Mouse (Mus musculus) spleen, embryonic (tissue): Measurements from ENCODE around the gene Plekho2.

Experiments
- CTCF ChIA-PET: fragments of 350-600 bp; sonication (Branson Sonifier 250); formaldehyde crosslinking; loops from one replicate; lab custom pipeline; 2022; lab: Charles Lee

The Plekho2 gene

DNA sequence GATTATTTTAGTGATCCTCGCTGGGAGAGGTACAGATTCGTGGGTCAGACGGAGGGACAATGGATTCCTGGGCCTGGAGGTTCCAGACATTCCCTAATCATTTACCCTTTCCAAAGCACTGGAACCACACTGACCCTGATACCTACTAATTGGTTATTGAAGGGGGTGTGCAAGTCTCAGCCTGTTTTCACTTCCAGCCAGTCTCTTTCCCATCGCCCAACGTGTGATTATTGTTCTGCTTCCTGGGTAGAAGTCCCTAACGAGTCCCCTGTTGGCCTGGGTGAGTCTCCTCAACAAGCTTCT, 7.4 kb upstream of the Plekho2 start:
- CTCF ChIA-PET: no interaction called here

DNA sequence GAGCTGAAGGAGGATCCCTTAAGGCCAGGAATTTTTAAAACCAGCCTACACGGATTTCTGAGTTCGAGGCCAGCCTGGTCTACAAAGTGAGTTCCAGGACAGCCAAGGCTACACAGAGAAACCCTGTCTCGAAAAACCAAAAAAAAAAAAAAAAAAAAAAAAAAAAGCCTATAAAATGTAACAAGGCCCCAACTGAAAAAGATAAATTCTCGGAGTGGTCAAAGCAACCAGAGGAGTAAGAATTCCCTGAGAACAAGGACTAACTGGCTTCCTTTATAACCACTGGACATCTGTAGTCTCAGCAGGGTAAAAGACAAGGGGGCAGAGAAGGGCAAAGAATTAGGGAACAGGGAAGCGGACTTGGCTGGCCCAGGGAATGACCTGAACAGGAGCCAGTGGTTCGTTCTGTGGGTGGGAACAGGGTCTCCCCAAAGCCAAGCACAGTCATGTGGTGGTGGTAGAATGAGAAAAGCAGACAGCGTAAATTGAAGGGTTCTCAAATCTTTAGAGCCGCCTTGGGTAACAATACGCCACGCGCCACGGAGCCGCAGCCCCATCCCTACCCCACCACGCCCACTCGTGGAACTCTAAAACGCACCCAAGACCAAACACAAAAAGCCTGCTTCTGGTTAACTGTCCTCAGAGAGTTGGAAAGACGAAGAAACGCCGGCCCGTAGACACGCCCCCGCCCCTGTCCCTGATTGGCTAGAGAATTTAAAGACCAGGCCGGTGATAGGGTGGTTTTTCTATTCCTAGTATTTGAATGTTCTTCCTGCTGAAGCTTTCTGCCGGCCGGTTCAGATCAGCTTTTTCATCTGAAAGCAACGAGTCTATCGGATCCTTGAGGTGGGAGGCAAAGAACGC, 6.8 kb upstream of the Plekho2 start, which contains the start of gene Pif1:
Pif1 (plus strand) TSS at position 755 of the 864 bp plus-strand sequence.
- CTCF ChIA-PET: no interaction called here

DNA sequence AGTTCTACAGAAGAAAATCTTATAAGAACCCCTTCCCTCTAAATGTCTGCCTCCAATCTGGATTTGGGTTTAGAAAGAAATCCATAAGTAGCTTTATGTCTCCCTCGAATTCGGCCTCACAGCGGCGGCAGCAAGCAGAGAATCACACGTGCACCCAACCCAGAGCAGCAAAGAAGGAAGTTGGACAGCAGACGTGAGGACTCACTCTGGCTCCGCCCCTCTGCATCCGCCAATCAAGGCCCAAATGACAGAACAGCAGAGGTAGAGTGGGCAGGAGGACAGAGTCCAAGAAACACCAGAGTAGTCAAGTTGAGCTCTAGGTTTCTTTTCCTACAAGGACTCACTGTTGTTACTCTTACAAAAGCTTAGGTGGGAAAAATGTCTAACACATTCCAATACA, 3.2 kb upstream of the Plekho2 start:
- CTCF ChIA-PET: no interaction called here

DNA sequence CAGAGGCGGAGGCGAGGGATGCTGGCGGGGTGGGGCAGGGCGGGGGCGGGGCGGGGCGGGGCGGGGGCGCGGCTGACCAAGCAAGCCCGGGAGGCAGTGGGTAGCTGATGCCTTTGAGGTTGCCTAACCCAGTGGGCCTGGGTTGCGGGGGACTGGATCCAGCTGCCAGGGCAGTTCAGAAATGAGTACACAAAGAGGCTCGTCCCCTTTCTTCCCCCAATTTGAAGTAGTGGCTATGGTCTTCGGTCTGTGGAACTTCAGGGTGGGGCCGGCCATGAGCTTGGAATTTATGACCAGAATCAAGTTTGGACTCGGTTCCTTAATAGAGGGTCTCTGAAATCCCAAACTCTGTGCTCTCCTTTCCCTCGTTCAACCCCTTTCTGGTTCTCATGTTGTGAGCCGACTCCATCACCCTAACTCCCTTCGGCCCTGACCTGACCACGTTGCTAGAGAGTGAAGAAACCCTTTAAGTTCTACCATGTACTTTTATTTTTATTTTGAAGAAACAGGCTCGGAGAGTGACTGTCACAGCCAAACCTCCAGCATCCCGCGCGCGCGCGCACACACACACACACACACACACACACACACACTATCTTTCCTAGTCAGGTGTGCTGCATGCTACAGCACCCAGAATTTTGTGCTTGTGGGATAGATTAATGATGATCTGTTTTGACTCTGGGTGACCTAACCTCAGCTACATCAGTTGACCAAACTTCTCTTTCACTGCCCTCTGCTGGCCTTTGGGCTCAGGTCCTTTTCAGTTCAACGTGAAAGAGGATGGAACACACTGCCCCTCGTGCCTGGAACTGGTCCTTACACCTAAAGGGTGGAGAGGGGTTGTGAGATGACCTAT, 789 bp upstream of the Plekho2 start:
- CTCF ChIA-PET: interaction anchor here (0.7 to 1.2 kb wide), 3 partner anchors 34 to 507 kb away, joined by 3 read pairs; no protein-coding TSS in a partner anchor

DNA sequence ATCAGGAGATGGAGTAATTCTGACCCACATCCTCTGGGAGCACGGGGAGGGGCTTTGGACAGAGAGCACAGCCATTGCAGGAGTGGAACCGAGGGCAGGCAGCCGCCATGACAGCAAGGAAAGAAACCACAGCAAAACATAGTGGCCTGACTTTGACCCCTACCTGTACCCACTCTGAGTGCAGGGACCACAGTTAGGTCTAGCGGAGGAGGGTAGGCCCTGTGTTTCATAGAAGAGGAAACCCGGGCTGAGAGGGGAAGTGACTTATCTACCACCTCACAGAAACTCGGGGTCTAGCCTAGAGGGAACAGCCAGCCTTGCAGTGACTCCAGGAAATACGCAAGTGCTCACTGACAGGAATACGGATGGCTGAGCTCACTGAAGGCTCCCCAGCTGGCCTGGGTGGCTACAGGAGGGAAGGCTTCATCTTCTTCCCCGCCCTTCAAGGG, 1.0 kb downstream of the Plekho2 start:
- CTCF ChIA-PET: interaction anchor here (1.2 kb wide), 1 partner anchor 28 kb away, joined by 4 read pairs; no protein-coding TSS in a partner anchor

DNA sequence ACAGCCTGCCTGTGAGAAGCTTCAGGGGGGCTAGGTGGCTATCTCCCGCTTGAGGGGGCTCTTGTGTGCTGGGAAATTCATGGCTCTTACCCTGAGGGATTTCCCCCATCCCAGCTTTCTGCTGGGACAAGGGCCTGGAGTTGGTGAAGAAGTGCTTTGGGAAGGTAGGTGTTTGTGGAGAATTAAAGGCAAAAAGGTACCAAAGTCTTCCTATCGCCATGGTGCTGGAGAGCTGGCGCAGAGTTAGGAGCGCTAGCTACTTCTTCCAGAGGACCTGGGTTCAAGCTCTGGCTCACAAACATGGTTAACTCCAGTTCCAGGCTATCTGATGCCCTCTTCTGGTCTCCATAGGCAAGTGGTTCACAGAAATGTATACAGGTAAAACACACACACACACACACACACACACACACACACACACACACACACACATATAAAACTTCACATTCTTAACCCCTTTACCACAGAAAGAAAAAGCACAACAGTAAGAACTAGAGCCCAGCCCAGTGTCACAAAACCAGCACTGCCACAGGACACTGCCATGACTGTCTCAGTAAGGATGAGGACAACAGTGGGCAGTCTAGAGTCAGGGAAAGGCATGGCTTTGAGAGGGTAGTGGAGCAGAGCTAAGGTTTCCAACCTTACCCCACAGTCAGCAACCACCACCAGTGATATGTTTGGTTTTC, 2.2 kb downstream of the Plekho2 start:
- CTCF ChIA-PET: interaction anchor here (0.5 to 1.3 kb wide), 3 partner anchors 44 to 304 kb away, joined by 3 to 5 read pairs (median 3); no protein-coding TSS in a partner anchor

DNA sequence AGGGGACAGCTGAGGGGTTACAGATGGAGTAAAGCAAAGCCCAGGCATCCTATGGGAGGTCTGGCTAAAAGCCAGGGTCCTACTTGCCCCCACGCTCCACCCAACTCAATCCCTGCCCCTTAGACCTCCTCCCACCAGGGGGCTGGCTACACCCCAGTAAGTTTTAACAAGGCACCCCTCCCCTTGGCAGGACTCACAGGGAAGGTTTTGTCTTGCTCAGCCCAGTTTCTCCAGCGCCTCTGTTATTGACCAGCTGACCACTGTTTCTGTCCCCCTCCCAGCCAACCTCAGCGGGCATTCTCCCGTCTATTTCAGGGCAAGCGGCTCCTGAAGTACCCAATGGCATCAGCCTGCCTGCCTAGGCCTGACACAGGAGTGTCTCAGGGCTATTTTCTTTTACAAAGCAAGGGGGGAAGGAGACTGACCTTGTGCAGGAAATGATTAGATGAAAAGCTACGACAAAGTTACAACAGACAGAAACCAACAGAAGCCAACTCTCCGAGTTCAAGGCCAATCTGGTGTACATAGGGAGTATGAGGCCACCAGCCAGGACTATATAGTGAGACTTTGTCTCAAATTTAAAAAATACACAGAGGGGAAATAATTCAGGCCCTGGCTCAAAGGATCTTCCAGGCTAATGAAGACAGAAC, 2.9 kb downstream of the Plekho2 start:
- CTCF ChIA-PET: interaction anchor here (0.5 to 1.3 kb wide), 2 partner anchors 43 to 232 kb away, joined by 3 read pairs; no protein-coding TSS in a partner anchor

DNA sequence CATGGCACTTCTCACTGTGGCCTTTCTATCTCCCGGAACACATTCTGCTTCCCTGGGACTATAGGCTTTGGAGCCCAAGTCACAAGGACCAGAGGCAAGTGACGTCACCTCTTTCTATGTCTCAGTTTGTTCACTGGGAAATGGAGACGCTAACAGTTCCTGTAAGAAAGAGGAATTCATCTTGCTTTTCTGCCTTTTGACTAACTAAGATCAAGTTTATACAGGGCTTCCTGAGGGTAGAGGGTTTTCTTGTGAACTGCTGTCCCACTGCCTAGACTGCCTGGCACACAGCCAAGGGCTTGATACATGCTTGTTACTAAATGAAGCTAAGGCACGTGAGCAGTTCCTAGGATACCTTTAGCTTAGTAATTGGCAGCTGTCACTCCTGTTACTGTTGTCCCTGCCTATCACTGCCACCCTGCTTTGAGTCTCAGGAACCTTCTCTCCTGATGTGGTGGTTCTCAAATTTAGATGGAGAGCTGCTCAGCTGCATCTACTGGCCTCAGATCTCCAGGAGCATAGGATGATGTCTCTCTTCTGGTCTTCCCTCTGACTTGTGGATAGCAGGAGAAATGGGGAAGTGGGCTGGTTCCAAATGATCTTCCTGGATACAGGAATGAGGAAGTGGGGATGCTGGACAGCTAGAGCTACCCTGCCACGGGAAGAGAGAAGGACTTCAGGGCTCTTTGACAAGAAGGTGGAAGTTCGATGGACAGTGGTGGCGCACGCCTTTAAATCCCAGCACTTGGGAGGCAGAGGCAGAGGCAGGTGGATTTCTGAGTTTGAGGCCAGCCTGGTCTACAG, 4.2 kb downstream of the Plekho2 start:
- CTCF ChIA-PET: no interaction called here

DNA sequence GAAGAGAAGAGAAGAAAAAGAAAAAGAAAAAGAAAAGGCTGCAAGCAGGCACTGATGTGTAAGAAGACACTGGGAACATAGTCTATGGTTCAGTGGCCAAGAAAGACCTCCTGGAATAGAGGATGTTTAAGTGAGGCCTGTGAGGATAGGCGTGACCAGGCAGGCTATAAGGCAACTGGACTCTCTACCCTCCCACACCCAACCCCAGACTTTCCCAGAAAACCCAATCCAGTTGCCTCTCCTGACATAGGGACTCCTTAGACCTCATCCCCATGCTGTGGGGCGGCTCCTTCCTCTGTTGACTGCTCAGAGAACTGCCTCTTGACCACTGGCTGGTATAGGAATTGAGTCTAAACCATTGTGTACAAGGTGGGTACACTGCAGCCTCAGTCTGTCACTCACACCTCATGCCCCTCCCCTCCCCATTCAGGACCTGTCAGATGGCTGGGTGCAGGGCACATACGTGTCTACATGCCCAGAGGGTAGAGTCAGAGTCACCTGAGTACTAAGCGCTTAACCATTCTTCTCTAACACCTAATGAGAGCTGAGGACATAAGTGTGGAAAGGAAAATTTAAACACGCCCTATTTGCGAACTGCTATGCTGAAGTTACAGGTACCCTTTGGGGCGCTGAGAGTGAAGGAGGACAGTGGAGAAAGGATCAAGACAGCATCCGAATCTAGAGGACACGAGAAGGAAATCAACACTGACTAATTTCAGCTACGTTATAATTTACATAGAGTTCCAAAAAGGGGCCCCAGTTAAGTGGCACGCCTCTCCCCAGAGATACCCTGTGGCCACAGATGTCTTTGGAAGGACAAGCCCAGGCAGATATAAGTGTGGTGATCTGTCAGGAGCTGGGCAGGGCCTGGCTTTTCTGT, 5.1 kb downstream of the Plekho2 start:
- CTCF ChIA-PET: no interaction called here

DNA sequence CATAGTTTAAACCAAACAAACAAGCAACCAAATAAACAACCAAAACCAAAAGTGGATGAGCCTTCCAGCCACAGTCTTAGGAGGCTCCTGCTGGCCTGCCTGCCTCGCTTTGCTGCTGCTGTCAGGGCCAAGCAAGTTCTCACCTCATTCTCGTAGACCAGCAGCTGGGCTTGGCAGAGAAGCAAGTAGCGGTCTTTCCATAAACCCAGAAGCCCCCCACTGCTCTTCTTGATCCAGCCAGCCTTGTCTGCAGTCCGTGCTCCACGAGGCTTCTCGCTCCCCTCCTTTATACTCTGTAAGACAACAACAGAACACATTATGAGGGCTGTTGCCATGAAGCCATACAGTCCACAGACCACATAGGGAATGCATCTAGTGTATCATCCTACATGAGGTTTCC, 7.0 kb downstream of the Plekho2 start:
- CTCF ChIA-PET: no interaction called here

DNA sequence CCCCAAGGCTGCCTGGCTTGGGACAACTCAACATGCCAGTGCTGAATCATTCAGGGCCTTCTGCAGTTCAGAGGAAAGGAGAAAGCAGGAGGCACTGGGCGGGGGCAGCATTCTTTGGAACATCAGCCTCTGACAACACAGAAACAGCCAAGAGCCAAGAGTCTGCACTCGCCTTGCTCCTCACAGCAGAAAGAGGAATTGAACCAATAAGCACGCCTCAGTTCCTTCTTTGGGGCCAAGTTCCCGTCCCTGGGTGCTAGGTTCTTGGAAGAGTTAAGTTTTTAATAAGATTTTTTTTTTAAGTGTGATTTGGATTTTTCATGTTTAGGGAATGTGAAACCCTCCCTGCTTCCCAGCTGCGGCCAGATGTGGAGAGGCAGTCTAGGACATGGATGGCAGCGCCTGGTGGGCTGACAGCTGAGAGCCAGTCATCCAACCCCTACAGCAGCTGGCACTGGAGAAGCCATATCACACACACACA, 10.3 kb downstream of the Plekho2 start:
- CTCF ChIA-PET: no interaction called here

DNA sequence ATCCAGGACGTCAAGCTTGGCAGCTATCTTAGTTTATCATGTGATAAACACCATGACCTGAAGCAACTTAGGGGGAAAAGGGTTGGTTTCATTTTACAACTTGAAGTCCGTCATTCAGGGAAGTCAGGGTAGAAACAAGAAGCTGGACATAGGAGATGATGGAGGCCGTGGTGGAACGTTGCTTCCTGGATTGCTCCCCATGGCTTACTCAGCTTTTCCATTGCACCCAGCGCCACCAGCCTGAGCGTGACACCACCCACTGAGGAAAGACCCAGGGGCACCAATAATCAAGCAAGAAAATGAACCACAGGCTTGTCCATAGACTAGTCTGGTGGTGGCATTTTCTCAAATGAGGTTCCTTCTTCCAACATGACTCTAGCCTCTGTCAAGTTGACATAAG, 11.1 kb downstream of the Plekho2 start:
- CTCF ChIA-PET: interaction anchor here (0.6 kb wide), 1 partner anchor 42 kb away, joined by 9 read pairs; no protein-coding TSS in a partner anchor

DNA sequence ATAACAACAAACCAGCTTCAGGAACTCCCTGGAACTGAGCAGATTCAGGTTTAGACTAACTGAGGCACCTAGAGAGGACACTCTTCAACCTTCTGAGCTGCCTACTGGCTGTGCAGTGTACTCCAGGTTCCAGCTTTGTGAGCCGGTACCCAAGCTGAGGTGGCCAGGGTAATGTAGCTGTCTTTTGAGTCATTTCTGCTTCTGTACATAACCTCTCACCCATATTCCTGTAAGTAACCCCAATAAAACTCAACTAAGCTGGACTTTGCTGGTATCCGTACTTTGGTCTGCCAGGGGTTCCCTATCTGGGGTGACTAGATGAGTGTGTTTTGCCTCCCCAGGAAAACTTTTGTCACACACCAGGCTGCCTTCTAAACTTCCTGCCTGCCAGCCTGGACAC, 15.1 kb downstream of the Plekho2 start:
- CTCF ChIA-PET: no interaction called here

DNA sequence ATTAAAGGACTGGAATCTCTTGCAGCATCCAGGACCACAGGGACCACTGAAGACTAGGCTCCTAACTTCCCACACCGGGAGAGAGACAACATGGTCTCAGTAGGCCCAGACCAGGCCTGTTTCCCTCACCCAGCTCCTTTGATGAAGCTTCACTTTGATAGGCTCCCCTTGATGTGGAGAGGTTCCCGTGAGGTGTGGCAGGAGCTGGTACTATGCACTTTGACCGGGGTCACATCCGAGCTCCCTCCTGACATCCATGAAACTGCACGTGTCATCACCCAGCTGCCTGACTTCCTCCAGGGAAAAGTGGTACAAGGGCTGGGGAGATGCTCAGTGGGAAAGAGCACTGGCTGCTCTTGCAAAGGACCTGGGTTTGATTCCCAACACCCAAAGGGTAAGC, 16.8 kb downstream of the Plekho2 start:
- CTCF ChIA-PET: interaction anchor here (0.5 to 0.7 kb wide), 3 partner anchors 11 to 31 kb away, joined by 4 to 8 read pairs (median 5); no protein-coding TSS in a partner anchor

DNA sequence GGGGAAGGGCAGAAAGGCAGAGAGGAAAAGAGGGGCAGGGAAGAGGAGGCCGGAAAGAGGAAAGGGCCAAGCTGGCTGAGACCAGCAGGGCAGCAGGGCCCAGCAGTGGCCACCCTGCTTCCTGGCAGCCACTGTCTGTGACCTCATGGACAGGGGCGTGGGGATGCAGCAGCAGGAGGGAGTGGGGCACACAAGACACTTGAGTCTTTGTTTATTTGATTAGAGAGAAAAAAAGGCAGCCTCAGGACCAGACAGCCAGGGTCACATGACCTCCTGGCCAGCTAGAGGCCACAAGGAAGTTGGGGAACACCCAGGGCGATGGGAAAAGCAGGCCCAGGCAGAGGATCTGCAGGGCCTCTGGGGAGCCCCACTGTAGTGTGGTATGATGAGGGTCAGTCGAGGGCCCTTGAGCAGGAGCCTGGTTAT, 17.7 kb downstream of the Plekho2 start:
- CTCF ChIA-PET: interaction anchor here (0.7 kb wide), 1 partner anchor 30 kb away, joined by 8 read pairs; no protein-coding TSS in a partner anchor

DNA sequence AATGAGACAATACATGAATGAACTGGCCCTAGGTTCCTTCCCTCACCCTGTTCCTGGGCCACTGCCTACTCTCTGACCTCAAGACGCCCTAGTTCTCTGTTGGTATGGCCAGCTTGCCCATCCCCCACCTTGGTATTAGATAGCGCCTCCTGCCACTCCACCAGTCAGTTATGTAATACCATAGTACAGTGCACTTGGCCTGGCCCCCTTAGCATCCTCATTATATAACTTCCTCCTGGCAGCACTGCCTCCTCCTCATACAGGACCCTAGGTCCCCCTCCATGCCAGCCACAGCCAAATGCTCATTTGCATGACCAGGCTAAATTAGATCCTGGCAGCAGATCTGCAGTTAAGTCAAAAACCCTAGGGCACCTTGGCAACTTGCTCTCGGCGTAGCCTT, 18.8 kb downstream of the Plekho2 start:
- CTCF ChIA-PET: no interaction called here

DNA sequence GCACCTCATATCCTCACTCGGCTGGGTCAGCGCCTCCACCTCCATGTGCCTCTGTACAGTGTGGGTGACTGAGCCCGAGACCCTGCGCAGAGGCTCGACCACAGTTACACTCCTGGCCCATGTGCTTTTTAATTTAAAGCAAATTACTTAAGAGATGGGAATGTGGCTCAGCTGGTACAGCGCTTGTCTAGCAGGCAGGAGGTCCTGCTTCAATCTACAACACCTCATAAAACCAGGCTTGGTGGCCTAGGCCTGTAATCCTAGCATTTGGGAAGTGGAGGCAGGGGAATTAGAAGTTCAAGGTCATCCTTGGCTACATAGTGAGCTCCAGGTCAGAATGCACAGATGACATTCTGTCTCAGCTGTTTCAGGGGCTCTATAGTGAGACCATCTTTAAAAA, 21.0 kb downstream of the Plekho2 start:
- CTCF ChIA-PET: no interaction called here

DNA sequence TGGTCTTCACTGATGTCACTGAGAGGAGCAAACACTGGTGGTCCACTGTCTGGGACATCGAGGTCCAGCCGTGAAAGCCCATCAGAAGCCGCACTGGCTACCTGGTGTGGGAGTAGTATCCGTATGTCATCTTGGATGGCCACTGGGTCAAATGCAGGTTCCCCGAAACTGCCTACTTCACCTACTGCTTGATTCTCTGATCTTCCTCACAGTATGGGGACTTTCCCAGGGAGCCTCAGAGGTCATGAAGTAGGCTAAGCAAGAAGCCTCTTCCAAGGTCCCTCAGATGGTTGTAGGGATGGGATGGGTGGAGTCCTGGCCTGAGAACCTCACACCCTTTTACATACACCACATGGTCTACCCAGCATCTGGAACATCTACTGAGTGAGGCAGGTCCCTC, 22.9 kb downstream of the Plekho2 start:
- CTCF ChIA-PET: no interaction called here

DNA sequence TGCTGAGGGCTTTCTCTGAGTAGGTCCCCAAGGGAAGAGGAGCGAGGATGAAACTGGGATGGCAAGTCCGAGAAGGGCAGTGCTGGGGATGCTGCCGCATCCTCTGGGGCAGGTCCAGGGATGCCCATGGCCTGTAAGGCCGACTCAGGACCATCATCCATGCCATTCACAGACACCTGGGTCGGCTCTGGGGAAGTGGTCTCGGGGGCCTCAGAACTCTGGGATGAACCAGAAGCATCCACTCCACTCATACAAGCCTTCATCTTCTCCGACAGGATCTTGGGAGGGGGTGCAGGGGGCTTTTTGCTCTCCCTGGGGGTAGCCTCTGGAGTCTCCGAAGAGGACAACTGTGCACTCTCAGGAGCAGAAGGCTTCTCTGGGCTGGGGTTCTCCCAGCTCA, 23.5 kb downstream of the Plekho2 start:
- CTCF ChIA-PET: no interaction called here
